Mouse (Mus musculus) small intestine, adult 2 months (tissue): ENCODE results near the gene Abhd17a.

Source experiments
- CTCF ChIP-seq: fragments of 200-500 bp; IDR thresholded peaks from 2 replicates; pipeline ENCODE4 v1.5.1; 2012; ENCODE audit warnings: low read depth, mild to moderate bottlenecking, control low read depth, inconsistent platforms, low read length, moderate library complexity, mixed read lengths; ENCODE audit not compliant: insufficient replicate concordance, insufficient read length; ENCODE audit errors: extremely low read depth
- POLR2A ChIP-seq: fragments of 200-500 bp; IDR thresholded peaks from 2 replicates; pipeline ENCODE4 v1.6.1; 2012; ENCODE audit warnings: low read depth, mild to moderate bottlenecking, control low read depth, inconsistent platforms, low read length, moderate library complexity

DNA sequence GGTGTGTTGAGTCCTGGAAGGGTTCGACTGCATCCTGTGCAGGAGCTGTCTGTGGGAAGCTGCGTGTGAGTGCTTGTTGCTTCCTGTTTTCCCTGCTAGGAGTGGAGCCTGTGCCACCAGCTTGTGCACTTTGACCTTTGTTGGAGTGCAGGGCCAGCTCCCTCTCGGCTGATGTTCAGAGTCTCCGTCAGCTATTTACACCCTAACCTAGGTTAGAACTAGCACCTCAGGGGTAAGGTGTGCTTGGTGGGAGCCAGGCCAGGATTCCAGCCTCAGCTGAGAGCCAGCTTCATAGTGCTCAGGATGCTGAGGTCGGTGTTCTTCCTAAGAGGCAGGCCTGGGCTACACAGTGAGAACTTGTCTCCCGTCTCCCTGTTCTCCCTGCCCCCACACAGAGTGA, 45.2 kb upstream of the Abhd17a start:
- TF ChIP-seq CTCF (no peak), POLR2A (no peak)
